Mouse (Mus musculus) adrenal gland, adult 18-20 months (tissue): ENCODE results near the gene Zfp942. TPM values are rescaled to one million over a fixed set of nuclear protein-coding genes. Genes with fewer than 3 reads are reported as not detected.

ENCODE experiments used
- DNase-seq, 2 experiments: peaks; one replicate each; pipeline ENCODE4 v3.0.0; 2021 to 2022; ENCODE audit warnings: low spot score in 2 of 2
- long read RNA-seq, 2 experiments: library from polyadenylated mRNA; stranded (forward); transcript quantifications; one replicate each; pipeline ENCODE4 v2.0.0; 2021
- total RNA-seq, 2 experiments: library from RNA; stranded (reverse); gene quantifications; 1 replicate in 1 of 2; 2 replicates in 1 of 2; pipeline ENCODE4 v1.2.3; 2021

The Zfp942 gene
- 1 to 10 TPM; 7.5 TPM for total RNA-seq
- long read RNA-seq, experiment 1, transcript Zfp942-202 (6 exons, 3,265 nt): major isoform, 7 of 11 reads
- long read RNA-seq, experiment 1, partial matches to known transcripts: 0 of 11 reads
- long read RNA-seq, experiment 1, other reads (novel, unspliced or antisense): 3 of 11 reads
- long read RNA-seq, experiment 2, transcript Zfp942-202 (6 exons, 3,265 nt): major isoform, 8 of 29 reads
- long read RNA-seq, experiment 2, partial matches to known transcripts: 0 of 29 reads
- long read RNA-seq, experiment 2, other reads (novel, unspliced or antisense): 21 of 29 reads

- DNase-seq: peak; percentile 56 to 71
Observed at GRCm38 (mm10) chr17:21962107-21962907, at the start of gene Zfp942, which contains the start of gene Zfp943. Zfp942 (minus strand) TSS chr17:21962464. Zfp943 (plus strand) TSS chr17:21962552.

GRCm38 (mm10) chr17:21963302-21963701 lies 1.0 kb upstream of the Zfp942 start:
- no peak for DNase-seq

GRCm38 (mm10) chr17:21909456-21910052 lies 52.7 kb downstream of the Zfp942 start, which contains the start of gene Zfp995:
Zfp995 (minus strand) TSS chr17:21909926.
- peak; percentile 31 to 37 for DNase-seq

- DNase-seq: no peak
Observed at GRCm38 (mm10) chr17:21909039-21909438, 53.2 kb downstream of the Zfp942 start.

Other genes with a start within 250 kb of the Zfp942 start
- gene Zfp229, start 231.7 kb downstream of the Zfp942 start, total RNA-seq: 1 to 10 TPM; 7.8 TPM
- 1 to 10 TPM; 1.2 to 1.5 TPM for gene Zfp820, start 116.7 kb downstream of the Zfp942 start, total RNA-seq
- 1 to 10 TPM; 1.3 to 2.0 TPM for gene Zfp995, start 52.5 kb downstream of the Zfp942 start, total RNA-seq
- 10 to 100 TPM; 10.9 to 12.6 TPM for gene Zfp943, start 88 bp upstream of the Zfp942 start, total RNA-seq
- gene Zfp947, start 203.7 kb upstream of the Zfp942 start, total RNA-seq: under 1 TPM; 0.83 TPM